Mouse (Mus musculus) hindbrain, embryonic 15.5 days (tissue): ENCODE measurements around the gene Hspg2. TPM values are rescaled to one million over a fixed set of nuclear protein-coding genes. Genes with fewer than 3 reads are reported as not detected.

Source experiments
- ATAC-seq: fragments of 200-750 bp; cut with Nextera tagmentation; 2 replicates; pipeline ENCODE4 v1.8.0; 2017; ENCODE audit warnings: low read depth, moderate number of reproducible peaks, moderate TSS enrichment; ENCODE audit not compliant: low FRiP score
- H3K27ac ChIP-seq: fragments of 300-500 bp; sonication (generic); replicated peaks from 2 replicates; pipeline ENCODE4 v1.5.1; 2015; ENCODE audit warnings: mild to moderate bottlenecking, inconsistent platforms
- H3K27me3 ChIP-seq: fragments of 300-500 bp; sonication (generic); 2 replicates; pipeline ENCODE4 v1.6.1; 2015; ENCODE audit warnings: control low read depth, inconsistent platforms
- H3K36me3 ChIP-seq: fragments of 300-500 bp; sonication (generic); 2 replicates; pipeline ENCODE4 v1.6.1; 2015; ENCODE audit warnings: control low read depth, inconsistent platforms
- H3K4me1 ChIP-seq: fragments of 300-500 bp; sonication (generic); replicated peaks from 2 replicates; pipeline ENCODE4 v1.6.1; 2015; ENCODE audit warnings: control low read depth, inconsistent platforms
- H3K4me2 ChIP-seq: fragments of 300-500 bp; sonication (generic); 2 replicates; pipeline ENCODE4 v1.6.1; 2015; ENCODE audit warnings: moderate library complexity, mild to moderate bottlenecking, inconsistent platforms
- H3K4me3 ChIP-seq: fragments of 300-500 bp; sonication (generic); 2 replicates; pipeline ENCODE4 v1.5.1; 2015; ENCODE audit warnings: mild to moderate bottlenecking, inconsistent platforms
- H3K9ac ChIP-seq: fragments of 300-500 bp; sonication (generic); 2 replicates; pipeline ENCODE4 v1.6.1; 2015; ENCODE audit warnings: inconsistent platforms
- H3K9me3 ChIP-seq: fragments of 300-500 bp; sonication (generic); 2 replicates; pipeline ENCODE4 v1.6.1; 2016; ENCODE audit warnings: control low read depth, inconsistent platforms
- WGBS: fragments of 180-500 bp; shearing (Covaris S2); methylation state at CpG from one replicate; pipeline ENCODE4 v1.1.7; 2015; 5-methylcytosine and 5-hydroxymethylcytosine counted together
- polyA plus RNA-seq: library from polyadenylated mRNA; unstranded; fragments of >200 nt; fragmentation: Nextera tagmentation; extraction: Ambion mirVana; gene quantifications from 2 replicates; pipeline ENCODE4 v1.2.1, GENCODE M21; 2015

The Hspg2 gene
- polyA plus RNA-seq, 1 experiment from 2014 or later = 6.9 TPM

- Histone ChIP-seq H3K27ac (no peak overlapping the region; the same call in 1 of the 2 replicates), H3K9me3 (no peaks in the 10 kb centered on the region), H3K4me3 (no peak overlapping the region), H3K4me1 (peaks cover 58% of the 10 kb centered on the region), H3K9ac (no peak overlapping the region), H3K4me2 (no peak overlapping the region), H3K36me3 (no peaks in the 10 kb centered on the region), H3K27me3 (no peaks in the 10 kb centered on the region)
- 42% methylated on average over 14 of the region's 14 CpGs for WGBS
- ATAC-seq = no peak
These were observed 16.8 kb downstream of the Hspg2 start for GRCm38 (mm10) chr4:137485258-137485960.

- ATAC-seq = no peak
- Histone ChIP-seq H3K4me3 (no peak overlapping the region), H3K4me2 (no peak overlapping the region), H3K9ac (no peak overlapping the region), H3K27ac (0 out of 2 replicates have a peak overlapping the region, but pooled peaks have one; percentile 6), H3K27me3 (no peaks in the 10 kb centered on the region), H3K4me1 (peaks cover 54% of the 10 kb centered on the region), H3K9me3 (no peaks in the 10 kb centered on the region), H3K36me3 (no peaks in the 10 kb centered on the region)
- 40% methylated on average over 20 of the region's 20 CpGs for WGBS
These were observed 17.8 kb downstream of the Hspg2 start for GRCm38 (mm10) chr4:137486081-137487014.

- ATAC-seq = no peak
- Histone ChIP-seq H3K4me1 (peaks cover 54% of the 10 kb centered on the region), H3K4me3 (no peak overlapping the region), H3K36me3 (no peaks in the 10 kb centered on the region), H3K9me3 (no peaks in the 10 kb centered on the region), H3K27ac (peak overlapping the region; percentile 13; the same call in 1 of the 2 replicates), H3K9ac (no peak overlapping the region), H3K4me2 (no peak overlapping the region), H3K27me3 (no peaks in the 10 kb centered on the region)
- 48% methylated on average over 9 of the region's 10 CpGs for WGBS
These were observed 18.9 kb downstream of the Hspg2 start for GRCm38 (mm10) chr4:137487286-137488000.

- no peak overlapping the region for H3K4me2 ChIP-seq
- H3K4me3 ChIP-seq = no peak overlapping the region
- 34% methylated on average over 11 of the region's 11 CpGs for WGBS
- H3K27me3 ChIP-seq = no peaks in the 10 kb centered on the region
- no peaks in the 10 kb centered on the region for H3K9me3 ChIP-seq
- H3K9ac ChIP-seq = no peak overlapping the region
- H3K27ac ChIP-seq = no peak overlapping the region
- no peaks in the 10 kb centered on the region for H3K36me3 ChIP-seq
- no peak for ATAC-seq
- peaks cover 54% of the 10 kb centered on the region for H3K4me1 ChIP-seq
These were observed 19.5 kb downstream of the Hspg2 start for GRCm38 (mm10) chr4:137488038-137488437.

GRCm38 (mm10) chr4:137488571-137489303 is 20.2 kb downstream of the Hspg2 start:
- H3K9ac ChIP-seq = no peak overlapping the region
- no peak overlapping the region for H3K4me2 ChIP-seq
- 14% methylated on average over 12 of the region's 12 CpGs for WGBS
- H3K4me3 ChIP-seq = no peak overlapping the region
- H3K9me3 ChIP-seq = no peaks in the 10 kb centered on the region
- ATAC-seq = 0 out of 2 replicates have a peak, but pooled peaks have one; percentile 25
- H3K27me3 ChIP-seq = no peaks in the 10 kb centered on the region
- no peaks in the 10 kb centered on the region for H3K36me3 ChIP-seq
- H3K4me1 ChIP-seq = peaks cover 53% of the 10 kb centered on the region
- peak overlapping the region; percentile 25 for H3K27ac ChIP-seq

GRCm38 (mm10) chr4:137489996-137490395 is 21.4 kb downstream of the Hspg2 start:
- H3K27me3 ChIP-seq = no peaks in the 10 kb centered on the region
- H3K9ac ChIP-seq = no peak overlapping the region
- H3K36me3 ChIP-seq = no peaks in the 10 kb centered on the region
- no peak overlapping the region for H3K4me3 ChIP-seq
- 58% methylated on average over 8 of the region's 8 CpGs for WGBS
- H3K4me2 ChIP-seq = no peak overlapping the region
- H3K9me3 ChIP-seq = no peaks in the 10 kb centered on the region
- peaks cover 50% of the 10 kb centered on the region for H3K4me1 ChIP-seq
- ATAC-seq = no peak
- no peak overlapping the region for H3K27ac ChIP-seq

GRCm38 (mm10) chr4:137492563-137492962 is 24.0 kb downstream of the Hspg2 start:
- H3K4me3 ChIP-seq = no peak overlapping the region
- peaks cover 28% of the 10 kb centered on the region for H3K4me1 ChIP-seq
- H3K36me3 ChIP-seq = no peaks in the 10 kb centered on the region
- no peak overlapping the region for H3K27ac ChIP-seq
- no peak overlapping the region for H3K4me2 ChIP-seq
- H3K27me3 ChIP-seq = no peaks in the 10 kb centered on the region
- no peak overlapping the region for H3K9ac ChIP-seq
- no peak for ATAC-seq
- WGBS = 58% methylated on average over 11 of the region's 11 CpGs
- H3K9me3 ChIP-seq = no peaks in the 10 kb centered on the region

- WGBS = 93% methylated on average over 4 of the region's 4 CpGs
- ATAC-seq = no peak
- Histone ChIP-seq H3K4me2 (no peak overlapping the region), H3K9me3 (no peaks in the 10 kb centered on the region), H3K27me3 (no peaks in the 10 kb centered on the region), H3K4me3 (no peak overlapping the region), H3K27ac (no peak overlapping the region), H3K9ac (no peak overlapping the region), H3K4me1 (peaks cover 22% of the 10 kb centered on the region), H3K36me3 (no peaks in the 10 kb centered on the region)
These were observed 24.6 kb downstream of the Hspg2 start for GRCm38 (mm10) chr4:137493187-137493586.

- H3K4me1 ChIP-seq = peaks cover 15% of the 10 kb centered on the region
- H3K27me3 ChIP-seq = no peaks in the 10 kb centered on the region
- H3K9ac ChIP-seq = no peak overlapping the region
- peak overlapping the region; percentile 48; the same call in 1 of the 2 replicates for H3K27ac ChIP-seq
- H3K36me3 ChIP-seq = no peaks in the 10 kb centered on the region
- 11% methylated on average over 19 of the region's 19 CpGs for WGBS
- ATAC-seq = peak; percentile 71; the same call in 1 of the 2 replicates
- H3K9me3 ChIP-seq = no peaks in the 10 kb centered on the region
- 0 out of 2 replicates have a peak overlapping the region, but pooled peaks have one; percentile 9 for H3K4me2 ChIP-seq
- no peak overlapping the region for H3K4me3 ChIP-seq
These were observed 26.4 kb downstream of the Hspg2 start for GRCm38 (mm10) chr4:137494751-137495500.

GRCm38 (mm10) chr4:137495501-137496100 is 27.0 kb downstream of the Hspg2 start:
- ATAC-seq = 0 out of 2 replicates have a peak, but pooled peaks have one; percentile 3
- H3K27me3 ChIP-seq = no peaks in the 10 kb centered on the region
- no peaks in the 10 kb centered on the region for H3K9me3 ChIP-seq
- H3K4me2 ChIP-seq = no peak overlapping the region
- H3K4me1 ChIP-seq = peaks cover 15% of the 10 kb centered on the region
- H3K27ac ChIP-seq = no peak overlapping the region
- H3K4me3 ChIP-seq = no peak overlapping the region
- no peaks in the 10 kb centered on the region for H3K36me3 ChIP-seq
- 65% methylated on average over 6 of the region's 6 CpGs for WGBS
- H3K9ac ChIP-seq = no peak overlapping the region
